Mouse (Mus musculus) adrenal gland (tissue): ENCODE measurements around the gene Mrpl48.

Source experiments
- intact Hi-C: fragments of 180-260 bp; cut with DNase I; formaldehyde crosslinking; loops from one replicate; pipeline ENCODE4 v1.15.1; 2025
- long read RNA-seq, 2 experiments: library from polyadenylated mRNA; unstranded; transcript quantifications; one replicate each; pipeline ENCODE4 v2.0.0; 2020; ENCODE audit warnings: borderline replicate concordance in 1 of 2; ENCODE audit not compliant: insufficient replicate concordance in 1 of 2

Gene Mrpl48
- long read RNA-seq, experiment 1, full-length matches to known transcripts, result 50 of 59 reads
- long read RNA-seq, experiment 1, partial matches to known transcripts, result 5 of 59 reads
- long read RNA-seq, experiment 1, other reads (novel, unspliced or antisense), result 4 of 59 reads
- long read RNA-seq, experiment 2, full-length matches to known transcripts, result 72 of 91 reads
- long read RNA-seq, experiment 2, partial matches to known transcripts, result 6 of 91 reads
- long read RNA-seq, experiment 2, other reads (novel, unspliced or antisense), result 13 of 91 reads

DNA sequence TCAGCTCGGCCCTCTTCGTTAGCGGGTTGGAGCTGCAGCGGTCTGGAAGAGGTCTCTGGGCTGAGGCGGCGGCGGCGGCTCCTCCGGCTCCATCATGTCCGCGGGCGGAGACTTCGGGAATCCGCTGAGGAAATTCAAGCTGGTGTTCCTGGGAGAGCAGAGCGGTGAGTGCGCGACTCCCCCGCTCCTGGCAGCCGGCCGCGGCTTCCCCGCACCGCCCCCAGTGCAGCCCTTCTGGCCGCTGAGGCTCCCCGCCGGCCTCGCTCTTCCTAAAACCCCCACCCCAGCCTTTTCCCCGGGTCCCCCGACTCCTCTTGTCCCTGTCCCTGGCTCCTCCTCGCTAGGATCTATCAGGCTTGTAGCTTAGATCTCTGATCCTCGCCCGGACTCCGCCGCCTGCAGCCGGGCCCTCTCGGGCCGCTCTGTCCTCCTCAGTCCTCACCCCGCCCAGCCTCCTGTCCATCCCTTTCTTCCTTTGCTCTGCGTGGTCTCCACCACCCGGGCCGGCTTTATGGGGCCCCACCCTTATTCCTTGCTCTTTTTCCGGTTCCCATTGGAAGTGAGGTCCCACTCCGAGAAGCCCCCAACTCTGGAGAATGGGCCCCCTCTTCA, at the start of gene Mrpl48:
TSS of gene Mrpl48 (minus strand) at position 172 of the 612 bp plus-strand sequence.
- intact Hi-C loops, result loop anchor here (5.0 kb wide), 1 partner anchor 71 kb away; the partner anchor contains the start of gene Coa4

GRCm38 (mm10) chr7:100656739-100657138, 48.6 kb upstream of the Mrpl48 start:
- intact Hi-C loops, result no loop called here

GRCm38 (mm10) chr7:100654441-100654840, 46.3 kb upstream of the Mrpl48 start:
- intact Hi-C loops, result no loop called here

DNA sequence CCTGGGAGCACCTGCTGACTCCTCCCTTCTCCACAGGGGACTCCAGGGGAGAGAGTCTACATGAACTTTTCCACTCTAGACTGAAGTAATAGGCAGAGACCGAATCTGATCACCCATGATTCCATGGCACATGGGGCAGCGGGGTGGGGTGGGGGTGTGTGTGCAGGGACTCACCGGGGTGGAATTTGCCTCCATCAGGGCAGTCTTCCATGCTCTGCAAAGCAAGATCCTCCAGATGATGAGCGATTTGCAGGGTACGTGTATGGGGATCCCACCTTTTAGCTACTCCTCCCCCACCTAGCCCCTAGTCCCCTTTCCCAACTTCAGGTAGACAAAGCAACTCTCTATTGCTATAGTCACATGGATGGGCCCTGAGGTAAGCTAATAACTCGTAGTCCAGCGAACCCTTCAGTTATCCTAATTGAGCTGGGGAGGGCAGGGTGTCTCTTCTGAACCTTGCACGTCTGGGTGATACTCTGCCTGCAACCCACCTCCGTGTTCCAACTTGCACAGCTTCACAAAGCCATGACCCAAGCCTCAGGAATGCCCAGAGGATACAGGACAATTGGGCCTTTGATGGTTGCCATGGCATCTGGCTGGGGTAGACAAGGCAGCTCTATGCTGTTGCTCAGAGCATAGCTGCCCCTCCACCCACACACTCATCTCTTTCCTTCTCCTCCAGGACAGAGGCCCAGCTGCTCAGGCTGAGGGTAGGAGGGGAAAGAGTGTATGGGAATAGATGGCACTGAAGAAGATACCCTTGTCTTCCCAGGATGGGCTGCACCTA, 45.6 kb upstream of the Mrpl48 start:
- intact Hi-C loops, result no loop called here

GRCm38 (mm10) chr7:100651011-100651410, 42.9 kb upstream of the Mrpl48 start:
- intact Hi-C loops, result no loop called here

DNA sequence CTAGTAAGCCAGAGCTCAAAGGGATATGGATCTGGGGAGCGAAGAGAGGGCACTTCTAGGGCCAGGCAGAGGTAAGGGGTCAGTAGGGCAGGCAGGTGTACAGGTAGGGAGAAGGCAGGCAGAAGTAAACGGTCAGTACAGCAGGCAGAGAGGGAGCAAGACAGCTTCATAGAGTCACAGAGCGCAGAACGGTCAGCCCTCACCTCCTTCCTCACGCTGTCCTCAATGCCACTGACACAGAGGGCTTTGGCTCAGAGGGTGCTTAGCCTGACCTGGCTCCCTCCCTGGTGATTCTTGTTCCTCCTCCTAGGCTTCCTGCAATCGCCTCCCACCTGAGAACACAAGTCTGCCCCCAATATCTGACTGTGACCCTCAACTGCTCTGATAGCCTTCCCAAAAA, 42.3 kb upstream of the Mrpl48 start:
- intact Hi-C loops, result no loop called here

GRCm38 (mm10) chr7:100649826-100650225, 41.7 kb upstream of the Mrpl48 start:
- intact Hi-C loops, result no loop called here

DNA sequence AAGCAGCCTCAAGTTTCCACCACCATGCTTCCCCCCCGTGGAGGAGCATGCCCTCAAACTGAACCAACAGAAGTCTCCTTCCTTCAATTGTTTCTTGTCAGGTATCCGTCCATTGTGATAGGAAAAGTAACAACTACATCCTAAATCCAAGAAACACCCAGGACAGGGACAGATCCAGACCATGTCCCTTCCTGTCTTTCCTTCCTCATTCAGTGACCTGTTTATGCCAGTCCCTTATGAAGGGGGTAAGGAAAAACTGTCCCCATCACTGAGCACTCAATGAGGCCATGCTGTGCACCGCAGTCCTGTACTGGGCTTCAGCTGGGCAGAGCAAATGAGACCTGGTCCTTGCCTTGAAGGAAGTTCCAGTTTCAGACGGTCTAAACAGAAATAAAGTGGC, 41.0 kb upstream of the Mrpl48 start:
- intact Hi-C loops, result no loop called here

DNA sequence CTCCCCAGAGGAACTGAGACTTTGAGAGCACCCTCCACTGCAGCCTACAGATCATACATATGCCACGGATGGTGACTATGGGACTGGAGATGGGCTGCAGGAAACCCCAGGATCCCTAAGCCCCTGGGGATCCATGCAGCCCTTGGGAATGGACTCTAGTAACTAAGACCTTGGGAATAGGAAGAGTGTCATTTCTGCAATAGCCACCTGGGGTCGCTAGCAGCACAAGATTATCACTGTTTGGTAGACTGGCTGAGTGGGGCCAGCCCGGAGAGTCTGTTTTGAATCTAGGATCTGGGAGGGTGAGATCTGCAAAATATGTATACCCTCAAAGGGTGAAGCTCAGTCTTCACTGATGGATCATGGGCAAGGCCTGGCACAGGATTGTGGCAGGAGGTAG, 37.0 kb upstream of the Mrpl48 start:
- intact Hi-C loops, result no loop called here

GRCm38 (mm10) chr7:100642413-100642812, 34.3 kb upstream of the Mrpl48 start:
- intact Hi-C loops, result no loop called here

DNA sequence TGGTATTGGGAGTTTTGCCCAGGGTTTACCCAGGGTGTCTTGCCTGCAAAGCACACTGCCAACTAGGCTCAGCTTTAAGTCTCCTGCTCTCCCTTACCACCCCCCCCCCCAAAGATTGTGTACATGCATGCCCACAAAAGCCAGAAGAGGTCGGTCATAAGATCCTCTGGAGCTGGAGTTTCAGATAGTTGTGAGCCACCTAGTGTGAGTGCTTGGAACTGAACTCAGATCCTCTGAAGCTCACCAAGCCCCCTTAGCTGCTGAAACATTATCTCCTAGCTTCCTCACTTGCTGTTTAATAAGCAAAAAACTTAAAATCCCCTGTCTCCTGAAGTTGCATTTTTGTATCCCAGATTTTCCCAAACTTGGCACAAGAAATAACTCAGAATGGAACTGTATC, 29.6 kb upstream of the Mrpl48 start:
- intact Hi-C loops, result loop anchor here (5.0 kb wide), 1 partner anchor 115 kb away; no protein-coding TSS in a partner anchor

GRCm38 (mm10) chr7:100624538-100624937, 16.4 kb upstream of the Mrpl48 start:
- intact Hi-C loops, result no loop called here

- intact Hi-C loops, result no loop called here
Measured at GRCm38 (mm10) chr7:100622277-100622676, 14.2 kb upstream of the Mrpl48 start.

DNA sequence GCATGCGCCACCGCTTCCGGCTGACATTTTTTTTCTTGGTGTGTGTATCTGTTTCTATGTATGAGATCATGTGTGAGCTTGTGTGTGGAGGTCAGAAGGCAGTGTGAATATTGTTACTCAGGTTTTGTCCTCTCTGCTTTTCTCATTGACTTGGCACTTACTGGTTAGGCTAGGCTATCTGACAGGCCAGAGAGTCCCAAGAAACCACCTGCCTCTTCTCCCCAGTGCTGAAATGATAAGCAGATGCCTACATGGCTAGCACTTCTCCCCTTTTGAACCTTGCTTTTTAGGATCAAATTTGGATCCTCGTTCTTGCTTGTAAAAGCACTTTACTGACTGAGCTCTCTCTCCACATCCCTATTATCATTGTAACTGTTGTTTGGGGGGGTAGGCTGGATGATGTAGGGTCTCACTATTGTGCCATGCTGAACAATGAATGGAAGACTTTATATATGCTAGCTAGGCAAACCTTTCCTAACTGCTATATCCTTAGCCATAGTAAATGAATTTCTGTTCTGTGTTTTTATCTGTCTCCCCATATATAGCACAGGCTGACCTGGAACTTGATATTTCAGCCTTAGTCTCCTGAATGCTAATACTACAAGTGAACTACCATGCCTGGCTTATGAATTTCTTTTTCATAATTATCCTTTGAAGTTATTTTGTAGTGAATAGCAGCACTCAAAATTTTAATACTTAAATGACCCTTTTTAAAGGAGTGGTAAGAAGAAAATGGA, 8.2 kb upstream of the Mrpl48 start:
- intact Hi-C loops, result no loop called here

GRCm38 (mm10) chr7:100608910-100609309, 809 bp upstream of the Mrpl48 start:
- intact Hi-C loops, result loop anchor here (5.0 kb wide), 1 partner anchor 72 kb away; the partner anchor contains the start of gene Coa4

GRCm38 (mm10) chr7:100607214-100608129, 629 bp downstream of the Mrpl48 start, which contains the start of gene Rab6a:
TSS of gene Rab6a (plus strand) at chr7:100607410.
- intact Hi-C loops, result loop anchor here (5.0 kb wide), 1 partner anchor 70 kb away; the partner anchor contains the start of gene Coa4

- intact Hi-C loops, result no loop called here
Measured at GRCm38 (mm10) chr7:100600211-100600610, 7.9 kb downstream of the Mrpl48 start.

DNA sequence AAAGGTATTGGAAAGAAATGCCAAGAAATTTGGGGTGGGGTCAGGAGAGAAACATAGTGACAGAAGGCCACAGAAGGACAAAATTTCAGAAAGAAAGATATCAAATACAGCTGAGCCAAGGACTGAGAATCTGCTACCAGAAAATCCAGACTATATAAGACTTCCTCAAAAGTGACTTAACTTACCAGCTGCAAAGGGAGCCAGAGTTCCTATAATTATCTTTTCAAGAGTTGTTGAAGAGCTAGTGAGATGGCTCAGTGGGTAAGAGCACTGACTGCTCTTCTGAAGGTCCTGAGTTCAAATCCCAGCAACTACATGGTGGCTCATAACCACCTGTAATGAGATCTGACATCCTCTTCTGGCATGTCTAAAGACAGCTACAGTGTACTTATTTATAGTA, 14.8 kb downstream of the Mrpl48 start:
- intact Hi-C loops, result no loop called here

DNA sequence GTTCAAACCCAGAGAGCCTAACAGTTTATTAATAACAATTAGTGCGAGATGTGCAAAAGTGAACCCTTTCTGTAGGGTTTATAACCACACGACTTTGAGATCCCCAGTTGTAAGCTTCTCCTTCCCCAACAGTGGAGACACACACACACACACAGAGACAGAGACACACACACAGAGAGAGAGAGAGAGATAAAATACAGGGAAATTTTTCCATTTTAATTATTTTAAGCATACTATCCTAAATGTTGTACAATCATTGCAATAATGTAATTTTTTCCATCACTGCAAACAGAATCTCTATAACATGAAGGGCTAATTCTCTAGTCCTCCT, 16.6 kb downstream of the Mrpl48 start:
- intact Hi-C loops, result no loop called here

GRCm38 (mm10) chr7:100590845-100591521, 17.1 kb downstream of the Mrpl48 start:
- intact Hi-C loops, result no loop called here
